Mouse (Mus musculus): ENCODE measurements around the gene Snrnp27. TPM values are rescaled to one million over a fixed set of nuclear protein-coding genes. Genes with fewer than 3 reads are reported as not detected.

The Snrnp27 gene
- polyA plus RNA-seq, 1 experiment from 2014 or later: 109 TPM

GRCm38 (mm10) chr6:86637171-86637835, 47.0 kb downstream of the Snrnp27 start:
- no peak for DNase-seq (ENCODE audit: low spot score)
- H3K4me2 ChIP-seq (ENCODE audit: low read length): no peak overlapping the region
- no peak overlapping the region for H3K9ac ChIP-seq (ENCODE audit: low read length)
- WGBS: 73% methylated on average over 4 of the region's 4 CpGs
- no peak for ATAC-seq
- no peaks in the 10 kb centered on the region for H3K9me3 ChIP-seq (replicated peaks; ENCODE audit: control insufficient read depth, low read length)
- H3K27me3 ChIP-seq (replicated peaks; ENCODE audit: control insufficient read depth, insufficient read depth, low read length): no peaks in the 10 kb centered on the region
- H3K36me3 ChIP-seq (ENCODE audit: control insufficient read depth, insufficient read depth, low read length): no peaks in the 10 kb centered on the region
- H3K4me3 ChIP-seq (ENCODE audit: low read depth, low read length): no peak overlapping the region
- H3K27ac ChIP-seq (ENCODE audit: low read depth, low read length): no peak overlapping the region
- H3K4me1 ChIP-seq (ENCODE audit: control insufficient read depth, insufficient read depth, low read length): no peaks in the 10 kb centered on the region

- no peaks in the 10 kb centered on the region for H3K9me3 ChIP-seq (replicated peaks; ENCODE audit: control insufficient read depth, low read length)
- H3K4me1 ChIP-seq (ENCODE audit: control insufficient read depth, insufficient read depth, low read length): no peaks in the 10 kb centered on the region
- no peak for ATAC-seq
- no peak overlapping the region for H3K4me3 ChIP-seq (ENCODE audit: low read depth, low read length)
- H3K27me3 ChIP-seq (replicated peaks; ENCODE audit: control insufficient read depth, insufficient read depth, low read length): no peaks in the 10 kb centered on the region
- no peak overlapping the region for H3K9ac ChIP-seq (ENCODE audit: low read length)
- no peak for DNase-seq (ENCODE audit: low spot score)
- 81% methylated on average over 2 of the region's 2 CpGs for WGBS
- H3K27ac ChIP-seq (ENCODE audit: low read depth, low read length): no peak overlapping the region
- no peaks in the 10 kb centered on the region for H3K36me3 ChIP-seq (ENCODE audit: control insufficient read depth, insufficient read depth, low read length)
- no peak overlapping the region for H3K4me2 ChIP-seq (ENCODE audit: low read length)
Measured at GRCm38 (mm10) chr6:86636495-86636894, 47.8 kb downstream of the Snrnp27 start.

GRCm38 (mm10) chr6:86630141-86630540, 54.2 kb downstream of the Snrnp27 start:
- no peak for ATAC-seq
- H3K9me3 ChIP-seq (replicated peaks; ENCODE audit: control insufficient read depth, low read length): no peaks in the 10 kb centered on the region
- no peaks in the 10 kb centered on the region for H3K27me3 ChIP-seq (replicated peaks; ENCODE audit: control insufficient read depth, insufficient read depth, low read length)
- WGBS: 56% methylated on average over 3 of the region's 3 CpGs
- no peaks in the 10 kb centered on the region for H3K36me3 ChIP-seq (ENCODE audit: control insufficient read depth, insufficient read depth, low read length)
- no peak overlapping the region for H3K9ac ChIP-seq (ENCODE audit: low read length)
- DNase-seq (ENCODE audit: low spot score): peak; percentile 5
- H3K27ac ChIP-seq (ENCODE audit: low read depth, low read length): no peak overlapping the region
- no peak overlapping the region for H3K4me2 ChIP-seq (ENCODE audit: low read length)
- H3K4me1 ChIP-seq (ENCODE audit: control insufficient read depth, insufficient read depth, low read length): no peaks in the 10 kb centered on the region
- no peak overlapping the region for H3K4me3 ChIP-seq (ENCODE audit: low read depth, low read length)

- Histone ChIP-seq H3K27ac (ENCODE audit: low read depth, low read length) (no peak within 1 kb of the TSS), H3K27me3 (replicated peaks; ENCODE audit: control insufficient read depth, insufficient read depth, low read length) (no peaks in the 10 kb centered on the region), H3K4me3 (ENCODE audit: low read depth, low read length) (no peak within 1 kb of the TSS), H3K4me2 (ENCODE audit: low read length) (no peak within 1 kb of the TSS), H3K4me1 (ENCODE audit: control insufficient read depth, insufficient read depth, low read length) (no peaks in the 10 kb centered on the region), H3K9ac (ENCODE audit: low read length) (no peak within 1 kb of the TSS), H3K36me3 (ENCODE audit: control insufficient read depth, insufficient read depth, low read length) (no peaks in the 10 kb centered on the region), H3K9me3 (replicated peaks; ENCODE audit: control insufficient read depth, low read length) (no peaks in the 10 kb centered on the region)
- DNase-seq (ENCODE audit: low spot score) (no peak), ATAC-seq (no peak)
- WGBS: 44% methylated on average over 10 of the region's 10 CpGs
Measured at GRCm38 (mm10) chr6:86627946-86628345, 56.4 kb downstream of the Snrnp27 start, which contains the start of gene Asprv1. Gene Asprv1, plus strand, starts transcription at chr6:86628164.

Other genes with a start within 250 kb of the Snrnp27 start
- 33.6 and 35.2 TPM in 2 replicates for gene C87436, start 246.1 kb downstream of the Snrnp27 start, polyA plus RNA-seq (2014; fragmentation: Nextera tagmentation; extraction: Ambion mirVana)
- gene Pcbp1, start 158.2 kb downstream of the Snrnp27 start, polyA plus RNA-seq (2014; fragmentation: Nextera tagmentation; extraction: Ambion mirVana): 176 and 206 TPM in 2 replicates
- gene Asprv1, start 56.4 kb downstream of the Snrnp27 start, polyA plus RNA-seq (2014; fragmentation: Nextera tagmentation; extraction: Ambion mirVana): 0.59 and 1.0 TPM in 2 replicates
- 15.3 and 16.4 TPM in 2 replicates for gene Mxd1, start 15.4 kb downstream of the Snrnp27 start, polyA plus RNA-seq (2014; fragmentation: Nextera tagmentation; extraction: Ambion mirVana)
- gene Gmcl1, start 48.9 kb upstream of the Snrnp27 start, polyA plus RNA-seq (2014; fragmentation: Nextera tagmentation; extraction: Ambion mirVana): 33.8 and 39.3 TPM in 2 replicates
- gene Anxa4, start 109.1 kb upstream of the Snrnp27 start, polyA plus RNA-seq (2014; fragmentation: Nextera tagmentation; extraction: Ambion mirVana): 6.5 and 7.2 TPM in 2 replicates
- gene Aak1, start 165.0 kb upstream of the Snrnp27 start, polyA plus RNA-seq (2014; fragmentation: Nextera tagmentation; extraction: Ambion mirVana): 23.5 and 30.9 TPM in 2 replicates

Measured in forebrain, embryonic 14.5 days (tissue).